Mouse (Mus musculus): ENCODE data around the gene Gm20388.

GRCm38 (mm10) chr8:123847546-123847945, 3936.9 kb downstream of the Gm20388 start:
- TF ChIP-seq CTCF (IDR thresholded peaks at IDR 0.05; ENCODE audit: extremely low read depth, insufficient read depth, low read length) (no peak), POLR2A (IDR thresholded peaks at IDR 0.05; ENCODE audit: extremely low read depth, insufficient read depth, low read length) (no peak)

Data from cortical plate, adult 2 months (tissue).